Mouse (Mus musculus): Measurements from ENCODE around the gene Phldb3.

Phldb3 gene

DNA sequence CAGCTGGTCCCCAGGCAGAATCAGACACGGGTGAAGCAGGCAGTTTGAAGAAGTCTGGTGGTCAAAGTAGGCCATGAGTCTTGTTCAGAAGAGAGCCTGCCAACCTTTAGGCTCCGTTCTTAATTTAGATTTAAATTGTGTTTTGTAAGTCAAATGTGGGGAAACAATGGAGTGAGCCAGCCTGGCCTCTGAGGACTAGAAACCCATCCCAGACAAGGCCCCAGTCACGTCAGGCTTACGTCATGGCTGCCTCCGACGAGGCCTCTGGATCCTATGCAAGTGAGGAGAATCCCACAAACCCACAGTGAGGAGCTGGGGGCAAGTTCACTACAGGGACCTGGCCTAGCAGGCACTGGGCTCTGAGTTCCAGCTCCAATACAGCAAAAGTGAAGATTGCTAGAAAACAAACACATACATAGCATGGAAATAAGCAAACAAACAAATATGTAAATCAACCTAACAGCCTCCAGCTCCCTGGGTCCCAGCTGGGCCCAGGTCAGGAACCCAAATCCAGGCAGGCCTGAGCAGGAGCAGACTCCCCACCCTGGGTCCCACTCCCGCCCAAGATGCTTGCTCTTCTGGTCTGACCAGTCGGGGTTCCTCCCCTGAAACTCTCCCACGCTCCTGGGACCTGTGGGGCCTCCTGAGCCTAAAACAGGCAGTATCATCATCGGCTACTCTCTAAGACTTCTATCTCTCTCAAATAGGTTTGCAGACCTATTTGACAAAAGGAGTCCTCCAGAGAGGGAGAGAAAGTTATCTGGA, 19.7 kb downstream of the Phldb3 start:
- DNase-seq (ENCODE audit: low read depth, low spot score) = no peak

DNA sequence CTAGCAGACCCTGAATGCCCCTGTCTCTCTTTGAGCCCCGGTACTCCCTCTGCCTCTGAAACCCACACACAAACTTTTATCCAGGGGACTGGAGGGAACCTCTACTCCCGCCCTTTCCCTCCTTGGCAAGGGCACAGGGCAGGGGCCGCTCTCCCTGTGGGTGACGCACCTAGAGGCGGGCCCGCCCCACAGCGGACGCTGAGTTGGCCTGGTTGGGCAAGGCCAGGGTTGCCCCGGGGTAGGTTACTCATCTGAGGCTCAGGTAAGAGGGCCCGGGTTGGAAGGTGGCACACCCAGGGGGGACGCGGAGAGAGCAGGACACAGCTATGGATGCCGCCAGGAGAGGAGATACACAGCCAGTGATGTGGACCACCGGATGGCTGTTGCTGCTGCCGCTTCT, 25.7 kb downstream of the Phldb3 start, which contains the start of gene Lypd3:
Lypd3 (plus strand) TSS at position 287 of the 400 bp plus-strand sequence.
- DNase-seq (ENCODE audit: low read depth, low spot score) = no peak

DNA sequence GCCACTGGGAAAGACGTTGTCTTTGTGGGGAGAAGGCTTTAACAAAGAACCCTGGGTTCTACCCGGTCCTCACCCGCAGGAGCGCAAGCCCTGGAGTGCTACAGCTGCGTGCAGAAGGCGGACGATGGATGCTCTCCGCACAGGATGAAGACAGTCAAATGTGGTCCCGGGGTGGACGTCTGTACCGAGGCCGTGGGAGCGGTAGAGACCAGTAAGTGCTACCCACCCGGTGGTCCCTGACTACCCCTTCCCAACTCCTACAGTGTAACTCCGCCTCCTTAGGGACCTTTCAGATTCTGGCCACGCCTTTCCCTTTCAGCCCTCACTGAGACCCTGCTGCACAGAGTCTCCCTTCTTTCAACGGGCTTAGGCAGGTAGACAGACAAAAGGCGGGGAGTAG, 26.5 kb downstream of the Phldb3 start:
- DNase-seq (ENCODE audit: low read depth, low spot score) = no peak

DNA sequence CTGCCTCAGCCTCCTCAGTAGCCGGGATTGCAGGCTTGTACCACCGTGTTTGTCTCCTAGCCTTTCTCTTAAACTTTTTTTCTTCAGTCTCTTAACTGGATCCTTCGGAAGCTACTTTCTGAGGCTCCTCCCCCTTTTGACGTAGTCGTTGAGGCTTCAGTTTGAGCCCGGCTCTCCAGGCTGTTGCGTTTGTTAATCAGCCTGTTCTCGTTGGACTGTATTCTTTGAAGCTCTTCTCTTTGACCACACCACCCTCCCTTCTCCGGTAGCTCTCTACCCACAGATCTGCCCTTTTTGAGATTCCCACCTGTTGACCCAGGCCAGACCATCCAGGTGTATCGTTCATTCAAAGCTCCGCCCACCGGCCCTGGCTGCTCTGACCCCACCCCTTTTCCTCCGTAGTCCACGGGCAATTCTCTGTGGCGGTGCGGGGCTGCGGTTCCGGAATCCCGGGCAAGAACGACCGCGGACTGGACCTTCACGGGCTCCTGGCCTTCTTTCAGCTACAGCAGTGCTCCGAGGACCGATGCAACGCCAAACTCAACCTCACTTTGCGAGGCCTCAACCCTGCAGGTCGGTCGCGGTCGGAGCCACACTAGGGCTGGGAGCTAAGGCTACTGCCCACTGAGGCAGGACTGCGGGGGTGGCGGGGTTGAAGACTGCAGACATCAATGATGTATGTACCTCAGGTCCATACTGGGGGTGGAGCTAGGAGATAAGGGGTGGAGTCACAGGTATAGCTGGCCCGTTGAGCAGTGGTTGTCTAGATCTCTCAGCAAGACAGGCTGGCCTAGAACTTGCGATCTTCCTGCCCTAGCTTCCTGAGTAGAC, 27.7 kb downstream of the Phldb3 start:
- DNase-seq (ENCODE audit: low read depth, low spot score) = no peak

DNA sequence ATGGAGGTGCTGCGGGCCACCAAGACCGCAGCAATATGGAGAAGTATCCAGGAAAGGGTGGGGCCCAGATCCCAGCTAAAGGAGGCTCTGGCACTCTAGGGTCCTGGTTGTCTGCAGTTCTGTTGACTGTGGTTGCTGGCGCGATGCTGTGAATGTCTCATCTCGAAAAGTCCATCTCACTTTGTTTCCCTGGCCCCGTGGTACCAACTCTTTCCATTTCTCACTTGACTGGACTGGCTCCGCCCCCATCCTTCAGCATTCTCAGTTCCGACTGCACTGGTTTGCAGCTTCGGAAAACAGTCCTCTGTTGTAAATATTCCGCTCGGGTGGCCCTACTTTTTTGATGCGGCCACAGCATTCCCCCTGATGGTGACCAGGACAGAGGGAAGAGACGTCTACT, 29.9 kb downstream of the Phldb3 start:
- no peak for DNase-seq (ENCODE audit: low read depth, low spot score)

DNA sequence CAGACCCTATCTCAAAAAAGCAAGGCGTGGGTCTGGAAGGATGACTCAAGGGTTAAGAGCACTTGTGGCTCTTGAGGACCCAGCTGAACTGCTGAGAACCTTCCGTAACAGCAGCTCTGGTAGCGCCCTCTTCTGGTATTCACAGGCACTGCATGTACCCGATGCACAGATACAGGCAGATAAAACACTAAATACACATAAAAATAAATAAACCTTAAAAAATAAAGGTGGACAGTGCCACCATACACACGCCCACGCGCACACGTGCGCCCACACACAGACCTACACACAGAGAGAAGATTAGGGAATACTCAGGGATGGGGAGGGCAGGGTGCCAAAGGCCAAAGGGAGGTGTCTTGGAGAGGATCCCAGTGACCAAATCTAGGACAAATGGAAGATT, 31.9 kb downstream of the Phldb3 start:
- DNase-seq (ENCODE audit: low read depth, low spot score) = no peak

DNA sequence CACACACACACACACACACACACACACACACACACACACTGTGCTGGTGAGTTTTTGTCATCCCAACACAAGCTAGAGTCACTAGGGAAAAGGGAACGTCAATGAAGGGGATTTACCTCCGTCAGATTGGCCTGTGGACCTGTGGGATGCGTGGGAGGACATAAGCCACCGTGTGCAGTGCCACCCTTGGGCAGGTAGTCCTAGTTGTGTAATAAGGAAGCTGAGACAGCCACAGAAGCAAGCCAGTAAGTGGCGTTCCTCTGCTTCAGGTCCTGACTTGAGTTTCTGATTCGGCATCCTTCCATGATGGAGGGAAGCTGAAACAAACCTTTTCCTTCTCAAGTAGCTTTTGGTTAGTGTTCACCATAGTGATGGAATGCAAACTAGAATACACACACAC, 33.9 kb downstream of the Phldb3 start:
- DNase-seq (ENCODE audit: low read depth, low spot score) = no peak

DNA sequence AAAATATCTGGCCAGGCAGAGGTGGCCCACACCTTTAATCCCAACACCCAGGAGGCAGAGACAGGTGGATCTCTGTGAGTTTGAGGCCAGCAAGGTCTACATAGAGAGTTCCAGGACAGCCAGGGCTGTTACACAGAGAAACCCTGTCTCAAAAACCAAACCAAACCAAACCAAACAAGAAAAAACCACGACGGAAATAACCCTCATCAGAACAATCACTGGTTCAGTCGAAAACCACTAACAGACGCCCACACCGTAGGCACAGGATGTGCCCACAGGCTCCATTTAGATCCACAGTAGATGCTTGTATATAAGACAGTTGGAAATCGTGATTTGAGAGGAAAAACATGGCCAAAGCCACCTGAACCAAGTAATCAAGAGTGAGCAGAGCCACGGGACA, 34.4 kb downstream of the Phldb3 start:
- no peak for DNase-seq (ENCODE audit: low read depth, low spot score)

DNA sequence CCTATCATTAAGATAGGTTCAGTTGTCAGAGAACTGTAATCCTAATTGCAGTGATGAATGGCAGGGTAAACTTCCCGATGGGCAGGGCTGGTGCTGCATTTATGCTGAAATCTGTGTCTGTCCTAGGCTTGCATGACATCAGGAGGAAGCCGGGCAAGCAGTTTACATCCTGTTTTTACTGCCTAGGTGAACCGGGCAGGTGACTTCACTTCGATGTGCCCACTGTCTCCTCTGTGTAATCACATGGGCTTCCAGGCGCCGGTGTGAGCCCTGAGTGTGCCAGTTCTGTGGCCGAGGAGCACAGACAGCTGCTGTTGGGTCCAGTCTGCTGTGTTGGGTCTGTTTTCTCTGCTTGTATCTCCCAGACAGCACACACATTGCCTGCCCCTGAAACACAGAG, 35.9 kb downstream of the Phldb3 start:
- DNase-seq (ENCODE audit: low read depth, low spot score) = no peak

DNA sequence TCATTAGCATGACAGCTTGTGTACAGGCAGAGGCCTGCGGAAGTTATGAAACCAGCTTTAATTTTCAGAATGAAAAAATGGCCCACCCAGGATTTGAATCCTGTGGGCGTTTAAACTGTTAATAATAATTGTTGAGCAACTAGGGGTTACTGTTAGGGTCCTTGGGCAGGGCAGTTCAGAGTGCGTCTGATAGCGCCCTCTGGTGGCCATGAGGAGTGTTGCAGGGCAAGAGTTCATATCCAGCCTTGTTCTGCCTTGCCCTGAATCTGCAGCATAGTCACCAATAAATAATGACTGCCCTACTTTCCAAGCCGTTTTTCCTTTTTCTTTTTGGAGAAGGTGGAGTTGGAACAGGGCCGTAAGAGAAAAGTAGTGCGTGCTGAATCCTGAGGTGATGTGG, 43.1 kb downstream of the Phldb3 start:
- no peak for DNase-seq (ENCODE audit: low read depth, low spot score)

DNA sequence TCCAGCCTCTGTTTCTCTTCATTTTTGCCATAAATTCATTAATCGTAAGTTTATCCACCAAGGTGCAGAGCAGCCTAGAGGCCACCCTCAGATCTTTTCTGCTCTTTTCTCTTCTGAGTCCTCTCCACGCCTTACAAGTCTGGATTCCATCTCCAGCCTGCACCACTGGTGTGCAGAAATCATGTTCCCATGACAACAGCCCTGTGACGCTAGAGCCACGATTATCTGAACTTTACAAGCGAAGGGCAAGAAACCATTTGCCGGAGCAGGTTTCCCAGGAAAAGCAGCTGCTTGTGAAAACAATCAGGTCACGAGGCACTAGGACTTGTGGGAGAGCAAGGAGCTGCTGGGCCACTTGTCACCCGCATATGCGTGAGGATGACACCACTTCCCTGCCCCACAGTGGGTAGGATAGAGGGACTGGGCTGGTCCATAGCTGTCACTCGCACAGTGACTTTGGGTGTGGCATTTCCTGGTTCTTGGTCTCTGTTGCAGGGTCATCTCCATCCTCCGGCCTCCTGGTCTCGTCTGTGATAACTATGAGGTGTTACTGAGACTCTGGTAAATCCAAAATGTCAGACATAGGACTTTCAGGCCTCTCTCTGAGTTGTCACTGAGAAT, 49.3 kb downstream of the Phldb3 start:
- DNase-seq (ENCODE audit: low read depth, low spot score) = no peak

DNA sequence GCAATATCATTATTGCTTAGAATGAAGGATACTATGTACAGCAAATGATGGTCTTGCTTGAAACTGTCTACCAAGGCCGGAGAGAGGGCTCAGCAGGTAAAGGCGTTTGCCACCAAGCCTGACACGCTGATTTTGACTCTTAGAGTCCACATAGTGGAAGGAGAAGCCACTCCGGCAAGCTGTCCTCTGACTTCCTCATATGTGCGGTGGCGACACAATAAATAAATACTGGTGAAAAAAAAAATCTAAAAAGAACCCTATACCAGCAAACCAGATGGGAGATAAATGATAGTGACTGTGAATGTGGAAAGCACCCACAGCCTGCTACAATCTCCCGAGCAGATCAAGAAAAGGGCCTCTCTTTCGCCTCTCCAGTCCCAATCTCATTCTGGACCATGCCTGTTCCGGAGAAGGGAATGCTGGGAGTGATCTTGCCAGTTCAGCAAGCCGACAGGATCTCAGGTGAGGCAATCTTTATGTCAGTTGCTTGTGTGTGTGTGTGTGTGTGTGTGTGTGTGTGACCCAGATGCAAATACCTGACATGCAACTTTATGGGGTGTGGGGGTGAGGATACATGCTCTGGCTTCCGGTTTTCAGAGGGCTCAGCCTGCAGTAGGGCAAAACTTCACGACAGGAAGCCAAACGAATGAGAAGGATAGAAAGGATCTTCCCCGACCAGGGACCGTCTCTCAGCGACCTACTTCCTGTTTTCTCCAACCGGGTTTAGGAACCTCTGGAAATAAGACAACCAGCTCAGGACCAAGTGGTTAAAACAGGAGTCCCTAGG, 50.7 kb downstream of the Phldb3 start:
- no peak for DNase-seq (ENCODE audit: low read depth, low spot score)

DNA sequence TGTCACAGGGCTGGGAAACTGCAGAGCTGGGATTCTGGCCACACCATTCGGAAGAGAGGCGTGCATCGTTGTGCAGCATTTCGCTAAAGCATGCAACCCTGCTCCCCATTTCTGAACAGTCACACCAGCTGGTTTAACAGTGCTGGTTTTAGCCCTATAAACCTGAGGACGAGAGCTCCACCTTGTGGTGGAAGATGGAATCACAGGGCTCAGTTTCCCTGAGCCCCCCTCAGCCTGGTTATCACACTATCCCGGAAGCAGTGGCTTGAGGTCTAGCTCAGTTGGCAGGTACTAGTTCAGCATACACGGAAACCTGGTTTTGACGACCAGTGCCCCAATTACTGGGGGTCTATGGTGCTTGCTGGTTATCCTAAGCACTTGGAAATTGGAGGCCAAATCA, 52.0 kb downstream of the Phldb3 start:
- DNase-seq (ENCODE audit: low read depth, low spot score) = peak; percentile 61

DNA sequence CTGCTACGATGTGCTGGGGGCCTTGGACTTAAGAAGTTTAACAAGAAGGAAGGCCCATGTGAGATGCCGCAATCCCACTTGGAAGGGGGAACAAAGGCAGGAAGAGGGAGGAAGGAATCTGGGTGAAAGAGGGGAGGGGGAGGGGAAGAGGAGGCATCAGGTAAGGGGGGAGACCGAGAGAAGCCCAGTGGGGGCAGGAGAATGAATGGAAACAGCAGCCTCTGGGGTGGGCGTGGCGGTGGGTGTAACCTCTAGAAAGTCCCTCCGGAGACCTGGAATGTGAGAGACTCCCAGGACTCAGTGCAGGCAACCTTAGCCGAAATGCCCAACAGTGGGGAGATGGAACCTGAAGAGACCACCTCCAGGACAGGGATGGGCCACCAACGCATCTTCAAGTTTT, 53.7 kb downstream of the Phldb3 start:
- no peak for DNase-seq (ENCODE audit: low read depth, low spot score)

DNA sequence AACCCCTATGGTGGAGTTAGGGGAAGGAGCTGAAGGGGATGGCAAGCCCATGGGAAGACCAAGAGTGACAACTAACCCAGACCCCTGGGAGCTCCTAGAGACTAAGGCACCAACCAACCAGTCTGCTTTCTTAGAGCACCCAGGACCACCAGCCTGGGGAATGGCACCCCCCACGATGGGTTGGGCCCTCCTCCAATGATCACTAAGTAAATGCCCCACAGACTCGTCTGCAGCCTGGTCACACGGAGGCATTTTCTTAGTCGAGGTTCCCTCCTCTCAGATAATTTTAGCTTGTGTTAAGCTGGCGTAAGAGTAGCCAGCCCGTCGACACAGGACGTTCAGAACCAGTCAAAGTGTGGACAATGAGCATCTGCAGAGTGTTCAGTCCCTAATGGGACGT, 54.4 kb downstream of the Phldb3 start:
- no peak for DNase-seq (ENCODE audit: low read depth, low spot score)

DNA sequence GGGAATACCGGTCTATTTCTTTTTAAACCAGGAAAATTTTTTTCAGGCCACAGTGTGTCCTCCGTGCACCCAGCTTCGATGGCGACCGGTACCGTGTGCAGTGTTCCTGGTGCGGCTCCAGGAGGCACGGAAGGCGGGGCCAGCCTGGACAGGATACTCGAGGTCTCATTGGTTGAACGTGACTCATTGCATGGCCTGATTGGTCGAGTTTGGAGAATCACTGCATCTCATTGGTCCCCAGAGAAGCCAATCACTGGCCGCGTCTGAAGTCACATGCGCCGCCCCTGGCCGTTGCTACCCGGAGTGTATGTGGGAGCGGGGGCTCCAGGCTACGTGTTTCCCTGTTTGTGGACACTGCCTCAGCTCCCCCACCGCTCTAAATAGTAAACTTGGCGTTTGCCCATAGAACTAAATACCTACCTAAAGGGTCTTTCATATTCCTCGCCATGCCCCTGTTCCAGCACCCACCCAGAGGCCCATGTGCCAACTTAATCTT, 61.4 kb downstream of the Phldb3 start:
- DNase-seq (ENCODE audit: low read depth, low spot score) = no peak

DNA sequence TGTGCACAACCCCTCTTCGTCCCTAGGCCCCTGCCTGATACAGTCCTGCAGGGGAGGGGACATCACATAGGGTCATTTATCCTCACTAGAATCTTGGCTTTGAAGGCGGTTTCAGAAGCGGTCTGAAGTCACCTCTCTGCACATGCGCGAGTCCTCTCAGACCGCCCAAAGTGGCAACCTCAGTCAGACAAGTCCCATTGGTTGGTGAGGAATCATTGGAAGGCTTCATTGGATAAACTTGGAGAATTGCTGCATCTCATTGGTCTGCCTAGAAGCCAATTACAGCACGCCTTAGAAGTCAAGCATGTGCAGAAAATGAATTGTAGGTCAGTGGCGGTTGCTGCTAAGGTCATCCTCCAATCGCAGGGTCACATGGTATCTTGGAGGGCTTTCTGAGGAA, 66.0 kb downstream of the Phldb3 start, which contains the start of gene Tex101:
Tex101 (minus strand) TSS at position 101 of the 400 bp plus-strand sequence.
- no peak for DNase-seq (ENCODE audit: low read depth, low spot score)

Measured in WW6 (cell line).